Mouse (Mus musculus) CD4-positive, CD25-positive, alpha-beta regulatory T cell, adult 9 weeks (primary cell): ENCODE data around the gene Cyp2b10. TPM values are rescaled to one million over a fixed set of nuclear protein-coding genes. Genes with fewer than 3 reads are reported as not detected.

Experiments
- polyA plus RNA-seq: library from polyadenylated mRNA; unstranded; fragments of 100-300 nt; shearing (Covaris generic); gene quantifications from one replicate; pipeline ENCODE4 v1.2.1, GENCODE M21; 2017

The Cyp2b10 gene
- polyA plus RNA-seq: not detected

GRCm38 (mm10) chr7:25897411-25897810 is at the start of gene Cyp2b10:
TSS of gene Cyp2b10 (plus strand) at chr7:25897620.

Other genes starting within 250 kb of the Cyp2b10 start
- gene Bckdha, start 238.6 kb upstream of the Cyp2b10 start, polyA plus RNA-seq: 65.1 TPM
- gene Exosc5, start 238.5 kb upstream of the Cyp2b10 start, polyA plus RNA-seq: 151 TPM
- gene Tmem91, start 222.5 kb upstream of the Cyp2b10 start, polyA plus RNA-seq: 6.6 TPM
- 55.3 TPM for gene B9d2, start 216.8 kb upstream of the Cyp2b10 start, polyA plus RNA-seq
- gene Tgfb1, start 210.6 kb upstream of the Cyp2b10 start, polyA plus RNA-seq: 48.8 TPM
- 81.3 TPM for gene Ccdc97, start 178.5 kb upstream of the Cyp2b10 start, polyA plus RNA-seq
- 45.4 TPM for gene Hnrnpul1, start 142.9 kb upstream of the Cyp2b10 start, polyA plus RNA-seq
- 31.8 TPM for gene Axl, start 108.9 kb upstream of the Cyp2b10 start, polyA plus RNA-seq
- gene Cyp2s1, start 80.7 kb upstream of the Cyp2b10 start, polyA plus RNA-seq: 7.3 TPM
- not detected for gene Cyp2b13, start 163.9 kb downstream of the Cyp2b10 start, polyA plus RNA-seq